Mouse (Mus musculus): ENCODE results near the gene Galnt18. TPM values are rescaled to one million over a fixed set of nuclear protein-coding genes. Genes with fewer than 3 reads are reported as not detected.

Galnt18 gene
- polyA plus RNA-seq, 2 experiments, result 1.0 to 1.1 TPM

DNA sequence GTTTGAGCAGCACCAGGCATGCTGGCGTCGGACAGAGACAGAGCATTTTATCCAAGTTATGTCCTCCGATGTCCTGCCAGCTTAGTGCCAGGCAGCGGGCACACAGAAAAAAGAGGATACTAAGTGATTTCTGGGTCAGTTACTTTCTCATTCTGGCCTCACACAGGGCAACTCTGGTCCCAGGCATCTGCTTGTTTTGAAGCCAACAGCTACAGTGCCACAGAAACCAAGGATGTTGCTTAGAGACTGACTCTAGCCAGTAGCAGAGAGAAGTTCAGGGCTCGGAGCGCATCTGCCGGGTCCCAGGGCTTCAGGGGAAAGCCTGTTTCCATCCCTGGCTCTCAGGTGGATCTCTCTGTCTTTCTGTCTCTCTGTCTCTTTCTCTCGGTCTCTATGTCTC, 124.8 kb downstream of the Galnt18 start:
- Histone ChIP-seq H3K9ac (replicated peaks) (no peak overlapping the region), H3K27me3 (ENCODE audit: control insufficient read depth, insufficient read depth, low read length) (no peaks in the 10 kb centered on the region), H3K4me3 (ENCODE audit: insufficient read depth in 1 of 2, low read depth in 2 of 2, low read length in 2 of 2) (no peak overlapping the region), H3K4me1 (replicated peaks; ENCODE audit: control insufficient read depth in 2 of 2, insufficient read depth in 2 of 2, low read length in 1 of 2) (no peaks in the 10 kb centered on the region), H3K4me2 (ENCODE audit: low read depth) (no peak overlapping the region), H3K9me3 (ENCODE audit: control insufficient read depth, low read length) (no peaks in the 10 kb centered on the region), H3K27ac (no peak overlapping the region), H3K36me3 (replicated peaks; ENCODE audit: control insufficient read depth, insufficient read depth, low read depth) (no peaks in the 10 kb centered on the region)
- TF ChIP-seq CTCF (IDR thresholded peaks at IDR 0.05; ENCODE audit: low read depth), result no peak
- TF ChIP-seq EP300 (IDR thresholded peaks at IDR 0.05; ENCODE audit: low read depth), result no peak
- no peak for DNase-seq (ENCODE audit: low read depth in 3 of 3, low spot score in 3 of 3)
- no peak for ATAC-seq (ENCODE audit: insufficient read depth)
- WGBS (ENCODE audit: insufficient replicate concordance), result 73% methylated on average over 8 of the region's 8 CpGs

DNA sequence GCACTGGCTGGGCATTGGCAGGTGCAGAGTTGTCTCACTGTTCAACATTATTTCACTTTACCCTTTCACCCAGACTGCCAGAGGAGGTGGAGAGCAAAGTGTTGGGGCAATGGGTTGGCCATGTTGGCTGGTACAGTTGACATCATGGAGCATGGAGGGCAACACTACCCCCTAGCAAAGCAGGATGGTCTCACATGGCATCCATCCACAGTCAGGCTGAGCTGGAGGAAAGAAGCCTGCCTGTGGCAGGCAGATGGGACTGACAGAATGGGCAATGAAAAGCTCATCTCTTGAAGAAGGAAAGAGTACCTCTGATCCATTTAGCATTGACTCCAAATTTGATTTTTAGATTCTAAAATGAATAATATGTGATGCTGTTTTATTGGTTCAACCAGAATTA, 125.3 kb downstream of the Galnt18 start:
- Histone ChIP-seq H3K27me3 (ENCODE audit: control insufficient read depth, insufficient read depth, low read length) (no peaks in the 10 kb centered on the region), H3K4me3 (ENCODE audit: insufficient read depth in 1 of 2, low read depth in 2 of 2, low read length in 2 of 2) (no peak overlapping the region), H3K36me3 (replicated peaks; ENCODE audit: control insufficient read depth, insufficient read depth, low read depth) (no peaks in the 10 kb centered on the region), H3K27ac (no peak overlapping the region), H3K4me2 (ENCODE audit: low read depth) (no peak overlapping the region), H3K9me3 (ENCODE audit: control insufficient read depth, low read length) (no peaks in the 10 kb centered on the region), H3K9ac (replicated peaks) (no peak overlapping the region), H3K4me1 (replicated peaks; ENCODE audit: control insufficient read depth in 2 of 2, insufficient read depth in 2 of 2, low read length in 1 of 2) (no peaks in the 10 kb centered on the region)
- no peak for ATAC-seq (ENCODE audit: insufficient read depth)
- DNase-seq (ENCODE audit: low read depth in 3 of 3, low spot score in 3 of 3), result no peak
- TF ChIP-seq CTCF (IDR thresholded peaks at IDR 0.05; ENCODE audit: low read depth) (no peak), EP300 (IDR thresholded peaks at IDR 0.05; ENCODE audit: low read depth) (no peak)

DNA sequence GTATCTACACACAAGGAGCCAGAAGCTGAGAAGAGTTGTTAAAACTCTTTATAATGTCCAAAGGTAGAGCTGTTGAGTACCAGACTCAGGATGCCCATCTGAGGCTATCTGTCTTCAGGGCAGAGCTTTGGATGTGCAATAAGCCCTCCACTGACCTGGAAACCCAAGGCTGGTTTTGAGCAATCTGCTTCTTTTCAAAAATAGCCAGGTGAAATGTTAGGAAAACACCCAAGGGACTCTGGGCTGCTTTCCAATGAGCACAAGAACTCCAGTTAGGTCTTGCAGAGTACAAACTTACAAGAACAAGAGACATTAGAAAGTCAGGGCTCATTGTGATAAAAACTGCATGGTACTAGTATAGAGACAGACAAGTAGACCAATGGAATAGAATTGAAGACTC, 135.4 kb downstream of the Galnt18 start:
- Histone ChIP-seq H3K27me3 (ENCODE audit: control insufficient read depth, insufficient read depth, low read length) (no peaks in the 10 kb centered on the region), H3K36me3 (replicated peaks; ENCODE audit: control insufficient read depth, insufficient read depth, low read depth) (no peaks in the 10 kb centered on the region), H3K27ac (no peak overlapping the region), H3K9ac (replicated peaks) (no peak overlapping the region), H3K4me2 (ENCODE audit: low read depth) (no peak overlapping the region), H3K4me1 (replicated peaks; ENCODE audit: control insufficient read depth in 2 of 2, insufficient read depth in 2 of 2, low read length in 1 of 2) (no peaks in the 10 kb centered on the region), H3K4me3 (ENCODE audit: insufficient read depth in 1 of 2, low read depth in 2 of 2, low read length in 2 of 2) (no peak overlapping the region), H3K9me3 (ENCODE audit: control insufficient read depth, low read length) (no peaks in the 10 kb centered on the region)
- TF ChIP-seq CTCF (IDR thresholded peaks at IDR 0.05; ENCODE audit: low read depth) (no peak), EP300 (IDR thresholded peaks at IDR 0.05; ENCODE audit: low read depth) (no peak)
- no peak for ATAC-seq (ENCODE audit: insufficient read depth)
- DNase-seq (ENCODE audit: low read depth in 3 of 3, low spot score in 3 of 3), result no peak

DNA sequence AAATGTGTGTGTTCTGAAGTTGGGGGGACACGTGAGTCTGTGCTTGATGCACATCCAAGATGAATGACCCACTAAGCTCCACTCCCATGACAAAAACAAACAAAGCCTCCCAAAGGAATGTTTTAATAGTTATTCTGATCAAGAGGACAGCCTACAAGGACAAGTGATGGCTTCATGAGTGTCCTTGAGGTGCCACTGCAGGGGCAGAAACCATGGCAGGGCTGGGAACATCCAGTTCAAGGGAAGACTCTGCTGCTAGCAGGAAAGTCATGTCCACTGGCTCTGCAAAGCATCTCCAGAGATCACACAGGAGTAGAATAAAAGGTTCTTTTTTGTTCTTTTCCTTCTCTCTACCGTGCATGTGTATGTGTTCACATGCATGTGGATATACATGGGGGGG, 140.9 kb downstream of the Galnt18 start:
- no peak overlapping the region for H3K4me2 ChIP-seq (ENCODE audit: low read depth)
- H3K36me3 ChIP-seq (replicated peaks; ENCODE audit: control insufficient read depth, insufficient read depth, low read depth), result no peaks in the 10 kb centered on the region
- no peak for TF ChIP-seq EP300 (IDR thresholded peaks at IDR 0.05; ENCODE audit: low read depth)
- TF ChIP-seq CTCF (IDR thresholded peaks at IDR 0.05; ENCODE audit: low read depth), result no peak
- no peaks in the 10 kb centered on the region for H3K9me3 ChIP-seq (ENCODE audit: control insufficient read depth, low read length)
- DNase-seq (ENCODE audit: low read depth in 3 of 3, low spot score in 3 of 3) (no peak), ATAC-seq (ENCODE audit: insufficient read depth) (no peak)
- H3K27ac ChIP-seq, result no peak overlapping the region
- no peaks in the 10 kb centered on the region for H3K27me3 ChIP-seq (ENCODE audit: control insufficient read depth, insufficient read depth, low read length)
- H3K4me1 ChIP-seq (replicated peaks; ENCODE audit: control insufficient read depth in 2 of 2, insufficient read depth in 2 of 2, low read length in 1 of 2), result no peaks in the 10 kb centered on the region
- 49% methylated on average over 2 of the region's 2 CpGs for WGBS (ENCODE audit: insufficient replicate concordance)
- no peak overlapping the region for H3K9ac ChIP-seq (replicated peaks)
- H3K4me3 ChIP-seq (ENCODE audit: insufficient read depth in 1 of 2, low read depth in 2 of 2, low read length in 2 of 2), result no peak overlapping the region

DNA sequence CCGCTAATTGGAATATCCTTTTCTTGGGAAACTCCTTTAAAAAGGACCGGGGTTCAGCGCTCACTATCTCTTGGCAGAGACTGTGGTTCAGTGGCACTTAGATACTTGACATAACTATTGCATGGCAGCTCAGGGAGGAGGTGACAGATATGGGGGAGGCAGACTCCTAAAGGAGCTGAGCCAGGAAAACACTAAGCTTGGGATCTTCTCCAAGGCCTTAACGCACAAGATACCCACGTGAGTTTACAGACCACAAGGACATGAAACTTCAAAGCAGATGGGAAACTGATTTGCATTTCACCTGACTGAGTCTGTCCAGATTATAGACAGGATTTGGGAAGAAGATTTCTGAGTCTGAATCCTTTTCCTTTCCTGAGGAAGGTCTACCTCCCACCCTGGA, 141.3 kb downstream of the Galnt18 start:
- Histone ChIP-seq H3K4me3 (ENCODE audit: insufficient read depth in 1 of 2, low read depth in 2 of 2, low read length in 2 of 2) (no peak overlapping the region), H3K9me3 (ENCODE audit: control insufficient read depth, low read length) (no peaks in the 10 kb centered on the region), H3K27ac (no peak overlapping the region), H3K27me3 (ENCODE audit: control insufficient read depth, insufficient read depth, low read length) (no peaks in the 10 kb centered on the region), H3K4me1 (replicated peaks; ENCODE audit: control insufficient read depth in 2 of 2, insufficient read depth in 2 of 2, low read length in 1 of 2) (no peaks in the 10 kb centered on the region), H3K36me3 (replicated peaks; ENCODE audit: control insufficient read depth, insufficient read depth, low read depth) (no peaks in the 10 kb centered on the region), H3K9ac (replicated peaks) (no peak overlapping the region), H3K4me2 (ENCODE audit: low read depth) (no peak overlapping the region)
- WGBS (ENCODE audit: insufficient replicate concordance), result 62% methylated on average over 5 of the region's 5 CpGs
- no peak for ATAC-seq (ENCODE audit: insufficient read depth)
- TF ChIP-seq CTCF (IDR thresholded peaks at IDR 0.05; ENCODE audit: low read depth) (no peak), EP300 (IDR thresholded peaks at IDR 0.05; ENCODE audit: low read depth) (no peak)
- DNase-seq (ENCODE audit: low read depth in 3 of 3, low spot score in 3 of 3), result no peak

Data from liver, embryonic 14.5 days (tissue).